7 mouse cellular contexts compared by ENCODE assay signal in the genomic region with DNA sequence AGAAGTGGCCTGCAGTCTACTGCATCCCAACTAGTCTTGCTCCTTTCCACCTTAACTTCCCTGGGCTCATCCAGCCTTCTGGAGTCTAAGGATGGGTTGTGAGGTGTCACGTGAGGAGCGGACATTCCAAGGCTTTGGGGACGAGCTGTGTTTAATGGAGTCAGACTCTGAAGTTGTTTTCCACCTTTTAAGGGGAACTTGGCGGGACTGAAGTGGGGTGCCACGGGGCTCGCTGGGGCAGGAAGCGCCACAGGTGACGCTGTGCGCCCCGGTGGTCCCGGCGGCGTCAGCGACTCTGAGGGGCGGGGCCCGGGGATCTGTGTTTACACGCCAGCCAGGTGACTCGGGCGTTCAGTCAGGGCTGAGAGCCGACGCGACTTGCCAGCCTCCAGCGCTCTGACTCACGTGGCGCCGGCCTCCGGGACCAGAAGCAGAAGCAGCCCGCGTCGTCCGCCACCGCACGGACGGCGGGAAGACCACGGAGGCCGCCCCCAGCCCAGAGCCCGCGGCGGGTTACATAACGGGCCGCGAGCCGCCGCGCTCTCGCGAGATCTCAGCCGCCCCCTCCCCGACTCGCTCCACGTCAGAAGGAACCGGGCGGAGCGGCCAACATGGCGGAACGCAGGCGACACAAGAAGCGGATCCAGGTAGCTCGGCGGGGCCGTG. TPM values are rescaled to one million over a fixed set of nuclear protein-coding genes. Genes with fewer than 3 reads are reported as not detected.
DNase-seq lines count a peak whose midpoint lies in the region; ATAC-seq lines count a peak whose summit lies in the region.

Gene Sec62, plus strand, starts transcription at position 139 of the 666 bp plus-strand sequence.

- peak; percentile 99 for ATAC-seq in intestine, embryonic 15.5 days

- DNase-seq in adrenal gland, adult 18-20 months (ENCODE audit: low spot score in 2 of 2) = peak; percentile 94
- peak; percentile 96 for DNase-seq in embryo, embryonic 11 days
- peak; percentile 90 to 92 for DNase-seq in gastrocnemius, postnatal 36 days
- DNase-seq in left cerebral cortex, postnatal 25 days (ENCODE audit: low spot score in 2 of 2) = peak; percentile 95 to 96
- peak; percentile 94 for DNase-seq in midbrain, embryonic 10.5 days (ENCODE audit: low spot score)
- DNase-seq in right cerebral cortex, postnatal 4 days = peak; percentile 95

- no peaks in the 10 kb centered on the region for H3K9me3 ChIP-seq in intestine, embryonic 15.5 days
- no peaks in the 10 kb centered on the region for H3K9me3 ChIP-seq in midbrain, embryonic 10.5 days (replicated peaks)

- H3K4me3 ChIP-seq in intestine, embryonic 15.5 days (replicated peaks) = peak within 1 kb of the TSS; percentile 98
- peak within 1 kb of the TSS; percentile 97 for H3K4me3 ChIP-seq in midbrain, embryonic 10.5 days

- H3K9ac ChIP-seq in intestine, embryonic 15.5 days = peak within 1 kb of the TSS; percentile 98

- no peaks in the 10 kb centered on the region for H3K27me3 ChIP-seq in intestine, embryonic 15.5 days (replicated peaks)
- H3K27me3 ChIP-seq in midbrain, embryonic 10.5 days (ENCODE audit: low read depth, poor library complexity, severe bottlenecking) = no peaks in the 10 kb centered on the region

- H3K27ac ChIP-seq in intestine, embryonic 15.5 days = peak within 1 kb of the TSS; percentile 87
- H3K27ac ChIP-seq in midbrain, embryonic 10.5 days (replicated peaks) = peak within 1 kb of the TSS; percentile 98

- under 1% methylated on average over 62 of the region's 62 CpGs for WGBS in intestine, embryonic 15.5 days
- under 1% methylated on average over 62 of the region's 62 CpGs for WGBS in midbrain, embryonic 10.5 days

- H3K36me3 ChIP-seq in intestine, embryonic 15.5 days = no peaks in the 10 kb centered on the region
- no peaks in the 10 kb centered on the region for H3K36me3 ChIP-seq in midbrain, embryonic 10.5 days

- peak within 1 kb of the TSS; percentile 76 for H3K4me2 ChIP-seq in intestine, embryonic 15.5 days (replicated peaks)

- intact Hi-C loops in gastrocnemius, postnatal 36 days (cut with DNase I) = loop anchor here (1.0 to 10.0 kb wide), 3 partner anchors 56 to 188 kb away; partner anchors contain the start of gene Mynn
- intact Hi-C loops in left cerebral cortex, postnatal 25 days (cut with DNase I) = loop anchor here (2.0 to 10.0 kb wide), 4 partner anchors 56 to 342 kb away; partner anchors contain the start of gene Mynn

- H3K4me1 ChIP-seq in intestine, embryonic 15.5 days (replicated peaks) = 0 out of 2 replicates have a peak, but pooled peaks cover 2% of the 10 kb centered on the region
- peaks cover 19% of the 10 kb centered on the region for H3K4me1 ChIP-seq in midbrain, embryonic 10.5 days

RNA-seq across cellular contexts. Expression of gene Sec62, which starts in this region (rescaled TPM):
- total RNA-seq in adrenal gland, adult 18-20 months (2021) = 10 to 100 TPM; 93.4 to 98.8 TPM
- total RNA-seq in gastrocnemius, postnatal 36 days (2021) = 10 to 100 TPM; 24.9 to 35.3 TPM
- polyA plus RNA-seq in intestine, embryonic 15.5 days (2015; fragmentation: Nextera tagmentation; extraction: Ambion mirVana) = 68.3 and 83.5 TPM in 2 replicates
- total RNA-seq in left cerebral cortex, postnatal 25 days (2021) = 100 to 1,000 TPM; 115 to 117 TPM
- 48.6 and 53.2 TPM in 2 replicates for polyA plus RNA-seq in midbrain, embryonic 10.5 days (2016; fragmentation: Nextera tagmentation; extraction: Ambion mirVana)

Comparison
In these comparisons a context has a peak if more than half of its experiments do, and no peak if none do; other contexts are left out.
1. Peak in every context shown above with its lines: DNase-seq, ATAC-seq, H3K4me3 ChIP-seq and H3K27ac ChIP-seq.